Mouse (Mus musculus) liver, adult 2 months (tissue): ENCODE data around the gene Pde1b.

Experiments used
- CTCF ChIP-seq: fragments of 200-500 bp; IDR thresholded peaks from 2 replicates; pipeline ENCODE4 v1.5.1; 2011; ENCODE audit warnings: low read depth, low read length, control low read depth
- POLR2A ChIP-seq: fragments of 200-500 bp; IDR thresholded peaks from 2 replicates; pipeline ENCODE4 v1.6.1; 2011; ENCODE audit warnings: low read length, control low read depth; ENCODE audit not compliant: insufficient read depth; ENCODE audit errors: extremely low read depth

DNA sequence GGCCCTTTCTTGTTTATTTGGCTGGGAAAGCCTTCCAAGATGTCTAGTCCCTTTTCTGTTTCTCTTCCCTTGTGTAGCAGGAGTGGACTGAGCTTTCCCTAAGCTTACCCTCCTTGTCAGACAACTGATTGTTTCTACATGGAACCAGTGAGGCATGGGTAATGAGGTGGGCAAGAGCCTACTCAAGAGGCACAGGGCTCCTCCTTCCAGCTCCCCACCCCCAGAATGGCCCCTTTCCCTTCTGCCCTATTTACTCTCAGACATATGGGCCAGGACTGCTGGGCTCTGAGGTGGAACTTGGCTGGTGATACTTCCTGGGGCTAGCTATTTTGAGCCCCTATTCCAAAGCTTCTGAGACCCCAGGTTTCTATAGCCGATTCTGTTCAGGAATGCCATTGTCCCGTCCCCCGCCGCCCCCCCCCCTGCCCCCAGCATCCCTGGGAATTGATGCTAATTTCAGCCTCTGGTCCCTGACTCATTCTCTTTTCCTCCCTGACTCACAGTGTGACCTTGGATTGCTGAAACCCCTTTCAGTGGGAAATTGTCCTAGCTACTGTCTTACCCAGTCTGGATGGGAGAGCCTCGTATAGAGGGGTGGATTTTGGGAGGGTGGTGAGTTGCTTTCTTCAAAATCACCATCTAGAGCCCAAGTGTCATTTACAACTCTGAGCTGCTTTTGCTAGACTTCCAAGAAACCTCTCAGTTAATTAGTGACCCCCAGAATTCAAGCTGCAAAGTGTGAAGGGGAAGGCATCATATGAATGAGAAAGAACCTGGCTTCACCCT is 16.0 kb downstream of the Pde1b start:
- TF ChIP-seq CTCF (no peak), POLR2A (no peak)
